Mouse (Mus musculus) thymus, postnatal 4 days (tissue): Measurements from ENCODE around the gene Slc5a11.

ENCODE experiments used
- DNase-seq: peaks from one replicate; pipeline ENCODE4 v3.0.0; 2021

Slc5a11 gene

GRCm38 (mm10) chr7:123287903-123288302, 73.3 kb downstream of the Slc5a11 start:
- no peak for DNase-seq

- DNase-seq = no peak
Observed at GRCm38 (mm10) chr7:123289176-123289575, 74.6 kb downstream of the Slc5a11 start.

- DNase-seq = no peak
Observed at GRCm38 (mm10) chr7:123291942-123292341, 77.4 kb downstream of the Slc5a11 start.

DNA sequence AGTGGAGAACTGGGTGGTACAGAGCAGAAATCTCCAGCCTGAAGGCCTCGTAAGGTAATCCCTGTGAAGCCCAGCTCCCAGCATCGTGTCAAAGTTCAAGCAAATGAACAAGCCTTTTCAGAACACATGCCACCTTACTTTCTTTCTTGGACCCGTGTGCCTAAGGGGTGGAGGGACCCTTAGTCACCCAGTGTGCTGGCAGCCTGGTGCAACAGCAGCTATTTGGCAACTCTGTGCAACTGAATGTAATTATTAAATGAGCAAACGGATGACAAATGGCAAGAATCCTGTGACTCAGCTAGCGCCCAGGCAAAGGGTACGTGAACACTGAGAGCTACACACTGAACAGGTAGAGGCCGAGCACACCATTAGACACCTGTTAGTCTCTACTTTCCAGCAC, 79.3 kb downstream of the Slc5a11 start:
- DNase-seq = no peak

DNA sequence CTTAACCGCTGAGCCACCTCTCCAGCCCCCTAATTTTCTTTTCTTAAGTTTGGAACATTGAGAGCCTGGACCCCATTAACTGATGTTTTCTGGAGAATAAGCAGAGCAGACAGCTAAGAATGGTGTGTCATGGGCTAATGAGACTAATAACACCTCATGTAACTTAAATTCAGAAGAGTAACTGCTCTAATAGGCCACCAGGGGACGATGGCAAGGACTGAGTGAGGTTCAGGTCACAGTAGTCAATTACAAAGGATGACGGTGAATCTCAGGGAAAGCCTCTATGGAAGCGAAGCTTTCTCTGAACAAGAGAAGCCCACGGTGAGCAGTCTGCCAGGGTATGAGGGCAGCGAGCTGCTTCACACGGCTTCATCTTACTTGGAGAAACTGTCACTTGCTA, 80.8 kb downstream of the Slc5a11 start:
- no peak for DNase-seq

- no peak for DNase-seq
Observed at GRCm38 (mm10) chr7:123296097-123296496, 81.5 kb downstream of the Slc5a11 start.

GRCm38 (mm10) chr7:123298225-123298624, 83.6 kb downstream of the Slc5a11 start:
- DNase-seq = no peak

GRCm38 (mm10) chr7:123300258-123300657, 85.7 kb downstream of the Slc5a11 start:
- DNase-seq = no peak

DNA sequence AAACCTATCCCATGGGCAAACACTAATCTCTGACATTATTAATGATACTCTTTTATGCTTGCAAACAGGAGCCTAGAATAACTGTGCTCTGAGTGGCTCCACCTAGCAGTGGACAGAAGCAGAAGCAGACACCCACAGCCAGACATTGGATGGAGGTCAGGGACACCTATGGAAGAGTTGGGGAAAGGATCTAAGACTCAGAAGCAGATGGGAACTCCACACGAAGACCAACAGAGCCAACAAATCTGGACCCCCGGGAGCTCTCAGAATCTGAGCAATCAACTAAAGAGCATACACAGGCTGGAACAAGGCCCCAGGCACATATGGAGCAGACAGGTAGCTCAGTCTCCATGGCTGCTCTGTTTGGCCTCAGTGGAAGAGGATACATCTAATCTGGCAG, 90.8 kb downstream of the Slc5a11 start:
- DNase-seq = no peak

- no peak for DNase-seq
Observed at GRCm38 (mm10) chr7:123307236-123307635, 92.7 kb downstream of the Slc5a11 start.

DNA sequence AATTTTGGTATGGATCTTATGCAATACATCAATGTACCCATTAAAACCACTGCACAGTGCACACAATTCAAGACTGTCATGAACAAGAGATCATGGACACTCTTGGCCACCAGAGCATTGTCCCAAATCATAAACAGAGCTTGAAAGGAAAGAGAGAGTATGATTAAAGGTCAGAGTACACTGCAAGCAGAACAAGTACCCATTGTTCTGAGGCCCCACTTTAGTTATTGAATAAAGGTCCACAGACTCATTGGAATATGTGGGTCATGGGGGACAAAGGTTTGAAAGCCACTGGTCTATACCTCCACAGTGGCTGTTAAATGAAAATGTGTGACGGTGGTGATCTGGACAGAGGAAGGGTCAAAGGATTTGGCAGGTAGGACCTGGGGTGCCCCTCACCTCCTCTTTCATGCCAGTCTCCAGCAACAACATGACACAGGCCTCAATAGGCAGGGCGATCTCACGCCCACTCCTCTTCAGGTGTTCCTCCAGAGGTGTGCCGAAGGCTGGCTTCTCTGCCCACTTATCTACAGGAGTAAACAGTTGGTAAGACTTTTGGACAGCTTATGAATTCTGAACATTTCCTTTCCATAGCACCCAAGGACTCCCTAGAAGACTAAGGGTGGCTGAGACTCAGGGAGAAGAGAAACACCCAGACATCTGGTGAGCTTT, 93.4 kb downstream of the Slc5a11 start:
- DNase-seq = no peak

- no peak for DNase-seq
Observed at GRCm38 (mm10) chr7:123311836-123312235, 97.3 kb downstream of the Slc5a11 start.

DNA sequence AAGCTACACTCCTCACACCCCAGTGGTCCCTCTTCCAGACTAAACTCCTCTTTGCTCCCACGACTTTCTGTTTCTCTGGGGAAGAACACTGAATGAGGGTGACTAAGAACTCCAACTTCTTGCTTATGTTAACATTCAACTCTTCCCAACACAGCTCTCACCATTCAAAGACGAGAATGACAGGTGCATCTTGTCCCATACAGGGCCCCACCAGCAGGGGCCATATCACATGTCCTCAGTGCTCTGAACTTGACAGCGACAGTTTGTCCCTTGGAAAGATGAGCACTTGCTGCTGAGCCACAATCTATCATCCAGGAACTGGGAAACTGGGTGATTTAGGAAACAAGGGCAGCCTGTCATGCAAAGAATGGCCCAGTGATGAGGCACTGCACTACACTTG, 98.2 kb downstream of the Slc5a11 start:
- no peak for DNase-seq

DNA sequence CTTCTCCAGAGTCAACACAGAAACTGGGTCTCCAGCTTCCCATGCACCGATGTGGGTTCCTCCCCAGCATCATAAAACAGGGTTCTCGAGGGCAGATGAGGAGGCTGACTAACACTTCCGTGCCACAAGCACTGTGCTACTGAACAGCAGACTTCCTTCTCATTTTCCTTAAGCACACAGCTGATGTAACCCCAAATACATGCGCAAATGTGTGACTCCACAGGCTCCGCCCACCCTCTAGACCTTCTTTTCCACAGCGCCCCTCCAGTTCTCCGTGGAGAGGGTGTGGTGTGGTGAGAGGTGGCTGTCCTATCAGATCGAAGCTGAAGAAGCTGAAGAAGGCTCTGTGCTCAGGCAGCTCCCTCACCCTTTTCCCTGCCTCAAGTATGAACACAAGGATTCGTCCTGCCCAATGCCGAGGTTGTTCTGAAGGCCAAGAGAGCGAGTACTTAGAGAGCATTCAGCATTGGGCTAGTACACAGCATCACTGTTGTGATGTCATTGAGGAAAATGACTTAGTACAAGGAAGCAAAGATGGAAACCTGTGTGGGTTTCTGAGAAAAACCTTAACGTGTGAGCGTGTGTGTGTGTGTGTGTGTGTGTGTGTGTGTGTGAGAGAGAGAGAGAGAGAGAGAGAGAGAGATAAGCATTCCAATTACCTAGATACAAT, 108.0 kb downstream of the Slc5a11 start:
- DNase-seq = peak; percentile 33
